Mouse (Mus musculus) liver, adult 2 months (tissue): ENCODE data around the gene Muc1. TPM values are rescaled to one million over a fixed set of nuclear protein-coding genes. Genes with fewer than 3 reads are reported as not detected.

ENCODE experiments used
- DNase-seq: peaks from one replicate; pipeline ENCODE4 v3.0.0-alpha.2; 2011; ENCODE audit warnings: low read depth, low spot score; ENCODE audit errors: extremely low read depth
- H3K27ac ChIP-seq: fragments of 200-500 bp; replicated peaks from 2 replicates; pipeline ENCODE4 v1.5.1; 2012; ENCODE audit warnings: low read depth, mild to moderate bottlenecking, control low read depth, inconsistent platforms, low read length; ENCODE audit not compliant: insufficient read depth
- H3K27me3 ChIP-seq: fragments of 200-500 bp; 2 replicates; pipeline ENCODE4 v1.6.1; 2012; ENCODE audit warnings: mild to moderate bottlenecking, moderate library complexity, low read length, inconsistent platforms; ENCODE audit not compliant: control insufficient read depth, insufficient read depth
- H3K36me3 ChIP-seq: fragments of 200-500 bp; 2 replicates; pipeline ENCODE4 v1.6.1; 2012; ENCODE audit warnings: low read length, inconsistent platforms; ENCODE audit not compliant: control insufficient read depth, insufficient read depth
- H3K4me1 ChIP-seq: fragments of 200-500 bp; 2 replicates; pipeline ENCODE4 v1.6.1; 2011; ENCODE audit warnings: low read length; ENCODE audit not compliant: control insufficient read depth, insufficient read depth
- H3K4me3 ChIP-seq: fragments of 200-500 bp; 2 replicates; pipeline ENCODE4 v1.5.1; 2011; ENCODE audit warnings: low read depth, mild to moderate bottlenecking, control low read depth, low read length, moderate library complexity; ENCODE audit not compliant: insufficient read depth
- H3K79me2 ChIP-seq: fragments of 200-500 bp; 2 replicates; pipeline ENCODE4 v1.6.1; 2012; ENCODE audit warnings: inconsistent platforms, mild to moderate bottlenecking, low read length, moderate library complexity; ENCODE audit not compliant: control insufficient read depth, insufficient read depth
- H3K9ac ChIP-seq: fragments of 200-500 bp; 2 replicates; pipeline ENCODE4 v1.6.1; 2012; ENCODE audit warnings: low read depth, mild to moderate bottlenecking, control low read depth, inconsistent platforms, low read length
- CTCF ChIP-seq: fragments of 200-500 bp; IDR thresholded peaks from 2 replicates; pipeline ENCODE4 v1.5.1; 2011; ENCODE audit warnings: low read depth, low read length, control low read depth
- POLR2A ChIP-seq: fragments of 200-500 bp; IDR thresholded peaks from 2 replicates; pipeline ENCODE4 v1.6.1; 2011; ENCODE audit warnings: low read length, control low read depth; ENCODE audit not compliant: insufficient read depth; ENCODE audit errors: extremely low read depth
- WGBS: fragments of 180-500 bp; shearing (Covaris S2); methylation state at CpG from one replicate; pipeline ENCODE4 v1.1.7; 2018; 5-methylcytosine and 5-hydroxymethylcytosine counted together
- polyA plus RNA-seq: library from polyadenylated mRNA; depleted of rRNA; stranded (reverse); fragments of >200 nt; gene quantifications from 2 replicates; pipeline ENCODE4 v1.2.3, GENCODE M21; 2012
- total RNA-seq: library from RNA; depleted of rRNA; stranded (reverse); fragments of >200 nt; gene quantifications from 2 replicates; pipeline ENCODE4 v1.2.3, GENCODE M21; 2014

The Muc1 gene
- total and polyA plus RNA-seq, 2 experiments: 1.3 to 1.7 TPM

- H3K4me1 ChIP-seq: peaks cover 7% of the 10 kb centered on the region; the same call in 1 of the 2 replicates
- H3K36me3 ChIP-seq: no peaks in the 10 kb centered on the region
- no peaks in the 10 kb centered on the region for H3K27me3 ChIP-seq
- no peak overlapping the region for H3K27ac ChIP-seq
- WGBS: 92% methylated on average over 5 of the region's 5 CpGs
- H3K9ac ChIP-seq: no peak overlapping the region
- no peaks in the 10 kb centered on the region for H3K79me2 ChIP-seq
- TF ChIP-seq CTCF (no peak), POLR2A (no peak)
- no peak for DNase-seq
- H3K4me3 ChIP-seq: no peak overlapping the region
Observed at GRCm38 (mm10) chr3:89254994-89255393, 26.1 kb downstream of the Muc1 start.

- DNase-seq: no peak
- H3K4me3 ChIP-seq: no peak overlapping the region
- H3K27ac ChIP-seq: no peak overlapping the region
- no peaks in the 10 kb centered on the region for H3K27me3 ChIP-seq
- no peaks in the 10 kb centered on the region for H3K36me3 ChIP-seq
- H3K79me2 ChIP-seq: no peaks in the 10 kb centered on the region
- 85% methylated on average over 5 of the region's 5 CpGs for WGBS
- TF ChIP-seq CTCF (no peak), POLR2A (no peak)
- H3K4me1 ChIP-seq: 0 out of 2 replicates have a peak, but pooled peaks cover 1% of the 10 kb centered on the region
- no peak overlapping the region for H3K9ac ChIP-seq
Observed at GRCm38 (mm10) chr3:89256177-89256576, 27.3 kb downstream of the Muc1 start.

GRCm38 (mm10) chr3:89259076-89259475 lies 30.2 kb downstream of the Muc1 start, which contains the start of gene Dpm3:
Gene Dpm3 (plus strand): TSS chr3:89259358.
- Histone ChIP-seq H3K9ac (no peak within 1 kb of the TSS), H3K27me3 (no peaks in the 10 kb centered on the region)
- WGBS: 65% methylated on average over 7 of the region's 7 CpGs

GRCm38 (mm10) chr3:89260211-89260610 lies 31.4 kb downstream of the Muc1 start:
- no peaks in the 10 kb centered on the region for H3K79me2 ChIP-seq
- no peaks in the 10 kb centered on the region for H3K27me3 ChIP-seq
- 85% methylated on average over 3 of the region's 3 CpGs for WGBS
- no peaks in the 10 kb centered on the region for H3K4me1 ChIP-seq
- no peak overlapping the region for H3K4me3 ChIP-seq
- no peak overlapping the region for H3K27ac ChIP-seq
- TF ChIP-seq POLR2A (no peak), CTCF (no peak)
- H3K9ac ChIP-seq: no peak overlapping the region
- no peaks in the 10 kb centered on the region for H3K36me3 ChIP-seq
- no peak for DNase-seq

More at GRCm38 (mm10) chr3:89259076-89259475, 30.2 kb downstream of the Muc1 start, which contains the start of gene Dpm3:
- Histone ChIP-seq H3K79me2 (no peaks in the 10 kb centered on the region), H3K4me3 (no peak within 1 kb of the TSS), H3K36me3 (no peaks in the 10 kb centered on the region), H3K4me1 (no peaks in the 10 kb centered on the region), H3K27ac (no peak within 1 kb of the TSS)
- TF ChIP-seq CTCF: no peak
- no peak for DNase-seq

GRCm38 (mm10) chr3:89262417-89262816 lies 33.6 kb downstream of the Muc1 start:
- no peak for DNase-seq
- Histone ChIP-seq H3K4me3 (no peak overlapping the region), H3K27me3 (no peaks in the 10 kb centered on the region), H3K79me2 (peaks cover 4% of the 10 kb centered on the region; the same call in 1 of the 2 replicates), H3K36me3 (no peaks in the 10 kb centered on the region), H3K4me1 (peaks cover 4% of the 10 kb centered on the region), H3K9ac (no peak overlapping the region), H3K27ac (no peak overlapping the region)
- TF ChIP-seq CTCF (no peak), POLR2A (no peak)
- WGBS: 81% methylated on average over 10 of the region's 10 CpGs

GRCm38 (mm10) chr3:89266439-89266893 lies 37.6 kb downstream of the Muc1 start:
- Histone ChIP-seq H3K4me3 (peak overlapping the region; percentile 85), H3K79me2 (peaks cover 4% of the 10 kb centered on the region; the same call in 1 of the 2 replicates), H3K27me3 (no peaks in the 10 kb centered on the region), H3K9ac (peak overlapping the region; percentile 87), H3K27ac (peak overlapping the region; percentile 78), H3K36me3 (no peaks in the 10 kb centered on the region), H3K4me1 (peaks cover 13% of the 10 kb centered on the region)
- WGBS: under 1% methylated on average over 20 of the region's 20 CpGs
- DNase-seq: peak; percentile 83
- TF ChIP-seq CTCF (no peak), POLR2A (peak; percentile 87)
